Mouse (Mus musculus): Measurements from ENCODE around the gene Uchl4. TPM values are rescaled to one million over a fixed set of nuclear protein-coding genes. Genes with fewer than 3 reads are reported as not detected.

Uchl4 gene
- polyA plus RNA-seq, 1 experiment = not detected

- TF ChIP-seq GATA1 (IDR thresholded peaks at IDR 0.05; ENCODE audit: low read length) = no peak
These were observed 46.8 kb downstream of the Uchl4 start for GRCm38 (mm10) chr9:64281781-64282178.

DNA sequence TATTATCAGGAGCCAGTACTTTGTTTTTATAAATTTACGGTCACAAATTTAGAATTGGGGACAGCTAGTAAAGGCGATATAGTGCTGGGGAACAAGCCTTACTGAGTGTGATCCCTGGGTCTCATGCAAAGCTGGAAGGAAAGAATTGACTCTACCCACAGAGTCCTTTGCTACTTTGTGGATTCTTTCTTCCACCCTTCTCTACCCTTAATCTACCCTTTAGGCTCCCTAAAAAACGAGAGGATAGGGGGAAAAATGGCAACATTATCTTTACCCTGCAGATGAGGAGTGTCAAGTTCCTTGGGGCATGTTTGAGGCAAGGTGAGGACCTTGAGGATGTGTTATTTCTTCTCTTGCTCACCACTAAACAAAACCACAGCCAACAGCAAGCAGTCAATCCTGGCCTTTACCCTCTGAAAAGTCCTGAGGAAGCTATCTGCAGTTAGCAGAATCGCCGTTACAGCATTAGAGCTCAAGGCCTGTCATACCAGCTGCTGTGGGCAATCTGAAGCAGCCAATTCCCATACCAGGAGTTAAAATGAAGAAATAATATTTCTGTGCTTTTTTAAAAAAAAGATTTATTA lies 47.5 kb downstream of the Uchl4 start:
- no peak for TF ChIP-seq GATA1 (IDR thresholded peaks at IDR 0.05; ENCODE audit: low read length)

Other genes with a start within 250 kb of the Uchl4 start
- gene Smad6, start 213.1 kb upstream of the Uchl4 start, polyA plus RNA-seq (2012) = 11.2 and 14.2 TPM in 2 replicates
- not detected in 2 replicates for gene Lctl, start 118.1 kb upstream of the Uchl4 start, polyA plus RNA-seq (2012)
- gene Zwilch, start 62.1 kb upstream of the Uchl4 start, polyA plus RNA-seq (2012) = 4.4 and 15.6 TPM in 2 replicates
- 204 and 240 TPM in 2 replicates for gene Rpl4, start 61.8 kb upstream of the Uchl4 start, polyA plus RNA-seq (2012)
- gene Snapc5, start 55.9 kb upstream of the Uchl4 start, polyA plus RNA-seq (2012) = 1.3 and 2.8 TPM in 2 replicates
- gene Map2k1, start 18.4 kb downstream of the Uchl4 start, polyA plus RNA-seq (2012) = 25.3 and 31.1 TPM in 2 replicates
- gene Tipin, start 46.4 kb downstream of the Uchl4 start, polyA plus RNA-seq (2012) = 1.6 and 3.3 TPM in 2 replicates
- 4.8 and 4.9 TPM in 2 replicates for gene Dis3l, start 106.1 kb downstream of the Uchl4 start, polyA plus RNA-seq (2012)
- gene Megf11, start 150.4 kb downstream of the Uchl4 start, polyA plus RNA-seq (2012) = 0.12 and 0.18 TPM in 2 replicates